Mouse (Mus musculus): ENCODE measurements around the gene Olfr1294. TPM values are rescaled to one million over a fixed set of nuclear protein-coding genes. Genes with fewer than 3 reads are reported as not detected.

Gene Olfr1294
- total RNA-seq (2021): not detected in 2 replicates
- long read RNA-seq, experiment 1: 0 reads
- long read RNA-seq, experiment 2: 0 reads

- no peak for DNase-seq
Measured at GRCm38 (mm10) chr2:111540191-111540590, at the start of gene Olfr1294. Olfr1294 (minus strand) TSS chr2:111540291.

DNA sequence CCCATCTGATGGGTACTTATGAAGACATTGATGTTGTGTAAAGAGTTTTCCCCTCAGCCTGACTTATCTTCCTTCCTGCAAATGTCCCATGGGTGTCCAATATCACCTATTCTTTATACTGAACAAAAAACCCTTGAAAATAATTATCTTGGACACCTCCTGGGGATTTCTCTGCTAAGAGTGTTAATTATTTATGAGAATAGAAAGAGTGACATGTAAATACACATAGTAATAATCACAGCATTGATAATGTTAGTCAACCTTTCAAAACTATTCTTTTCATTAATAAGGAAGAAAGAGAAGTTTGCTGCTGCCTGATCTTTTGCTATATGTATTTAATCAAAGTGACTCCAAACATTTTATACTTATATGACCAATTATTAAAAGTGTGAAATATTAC is 29.5 kb upstream of the Olfr1294 start, which contains the start of gene Olfr1295:
Gene Olfr1295 (minus strand): TSS at position 101 of the 400 bp plus-strand sequence.
- DNase-seq: no peak

DNA sequence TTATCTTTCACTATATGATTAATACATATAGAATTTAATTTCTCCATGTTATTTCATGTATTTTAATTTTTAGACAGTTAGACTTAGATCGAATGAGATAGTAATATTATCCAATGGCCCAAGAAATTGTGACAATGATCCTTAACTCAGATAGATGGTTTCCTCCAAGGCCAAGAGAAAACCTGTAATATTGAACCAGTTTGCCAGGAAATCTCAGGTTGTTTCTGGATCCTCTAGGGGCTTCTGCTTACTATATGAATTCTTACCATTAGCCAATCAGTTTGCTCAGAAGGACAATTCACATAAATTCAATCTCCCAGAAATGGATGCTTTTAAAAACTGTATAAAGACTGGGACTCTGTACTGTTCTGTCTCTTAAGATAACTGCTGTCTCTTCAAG is 15.2 kb downstream of the Olfr1294 start, which contains the start of gene Olfr1293-ps:
Gene Olfr1293-ps (plus strand): TSS at position 301 of the 400 bp plus-strand sequence.
- no peak for DNase-seq

DNA sequence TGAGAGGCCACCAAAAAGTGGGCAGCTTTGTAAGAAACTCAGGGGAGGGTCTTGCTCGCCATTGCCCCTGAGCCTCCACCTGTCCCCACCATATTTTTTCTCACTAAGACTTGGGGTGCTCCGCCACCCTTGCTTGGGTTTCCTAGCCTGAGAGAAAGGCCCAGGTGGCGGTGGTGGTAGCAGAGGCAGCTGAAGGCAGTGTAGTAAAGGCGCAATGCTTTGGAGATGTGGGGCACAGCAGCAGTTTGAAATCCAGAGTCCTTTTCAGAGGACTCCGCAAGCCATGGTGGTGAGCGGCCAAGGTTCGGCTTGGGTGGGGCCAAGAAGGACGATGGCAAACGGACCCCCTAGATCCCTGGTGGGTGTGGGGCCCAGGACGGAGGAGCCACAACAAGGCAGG is 22.6 kb downstream of the Olfr1294 start:
- no peak for DNase-seq

- no peak for DNase-seq
Measured at GRCm38 (mm10) chr2:111496880-111497279, 43.2 kb downstream of the Olfr1294 start, which contains the start of gene Olfr1291-ps1. Olfr1291-ps1 (plus strand) TSS chr2:111497180.

DNA sequence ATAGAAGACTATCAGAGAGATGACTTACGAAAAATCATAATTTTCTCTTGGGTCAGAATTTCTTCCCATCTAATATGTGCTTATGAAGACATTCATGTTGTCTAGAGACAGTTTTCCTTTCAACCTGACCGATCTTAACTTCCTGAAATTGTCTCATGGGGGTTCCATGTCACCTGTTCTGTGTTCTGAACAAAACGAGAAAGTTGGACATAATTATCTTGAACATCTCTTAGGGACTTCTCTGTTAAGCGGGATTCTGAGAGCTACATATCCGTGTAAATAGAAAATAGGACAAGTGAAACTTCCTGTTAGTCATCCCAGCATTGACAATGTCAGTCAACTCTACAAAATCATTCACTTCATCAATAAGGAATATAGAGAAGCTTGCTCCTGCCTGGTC is 46.4 kb downstream of the Olfr1294 start, which contains the start of gene Olfr1290:
Gene Olfr1290 (minus strand): TSS at position 101 of the 400 bp plus-strand sequence.
- no peak for DNase-seq

Other genes with a start within 250 kb of the Olfr1294 start
- not detected in 2 replicates for gene Olfr1279, start 239.7 kb downstream of the Olfr1294 start, total RNA-seq (2021)
- gene Olfr1280, start 226.3 kb downstream of the Olfr1294 start, total RNA-seq (2021): not detected in 2 replicates
- gene Olfr1281, start 213.8 kb downstream of the Olfr1294 start, total RNA-seq (2021): not detected in 2 replicates
- not detected in 2 replicates for gene Olfr1282, start 204.2 kb downstream of the Olfr1294 start, total RNA-seq (2021)
- not detected in 2 replicates for gene Olfr1283, start 173.5 kb downstream of the Olfr1294 start, total RNA-seq (2021)
- gene Olfr1284, start 164.8 kb downstream of the Olfr1294 start, total RNA-seq (2021): not detected in 2 replicates
- not detected in 2 replicates for gene Olfr1286, start 117.2 kb downstream of the Olfr1294 start, total RNA-seq (2021)
- not detected in 2 replicates for gene Olfr1287, start 91.1 kb downstream of the Olfr1294 start, total RNA-seq (2021)
- gene Olfr1288, start 66.2 kb downstream of the Olfr1294 start, total RNA-seq (2021): not detected in 2 replicates
- not detected in 2 replicates for gene Olfr1289, start 59.5 kb downstream of the Olfr1294 start, total RNA-seq (2021)
- gene Olfr1290, start 46.5 kb downstream of the Olfr1294 start, total RNA-seq (2021): not detected in 2 replicates
- not detected in 2 replicates for gene Olfr1291-ps1, start 43.1 kb downstream of the Olfr1294 start, total RNA-seq (2021)
- gene Olfr1293-ps, start 15.1 kb downstream of the Olfr1294 start, total RNA-seq (2021): not detected in 2 replicates
- not detected in 2 replicates for gene Olfr1295, start 29.4 kb upstream of the Olfr1294 start, total RNA-seq (2021)
- gene Olfr1297, start 86.2 kb upstream of the Olfr1294 start, total RNA-seq (2021): not detected in 2 replicates
- gene Olfr1298, start 108.9 kb upstream of the Olfr1294 start, total RNA-seq (2021): not detected in 2 replicates
- gene Olfr1299, start 121.1 kb upstream of the Olfr1294 start, total RNA-seq (2021): not detected in 2 replicates
- not detected in 2 replicates for gene Olfr1301, start 210.7 kb upstream of the Olfr1294 start, total RNA-seq (2021)
- not detected in 2 replicates for gene Olfr1302, start 237.1 kb upstream of the Olfr1294 start, total RNA-seq (2021)